Mouse (Mus musculus): Measurements from ENCODE around the gene Gadl1. TPM values are rescaled to one million over a fixed set of nuclear protein-coding genes. Genes with fewer than 3 reads are reported as not detected.
"Not testable (repeated sequence)": the region's sequence is repeated elsewhere in the genome, so short reads cannot be mapped to it uniquely, and the experiment has no call there.

Gene Gadl1
- polyA plus RNA-seq, 1 experiment: 0.06 TPM

DNA sequence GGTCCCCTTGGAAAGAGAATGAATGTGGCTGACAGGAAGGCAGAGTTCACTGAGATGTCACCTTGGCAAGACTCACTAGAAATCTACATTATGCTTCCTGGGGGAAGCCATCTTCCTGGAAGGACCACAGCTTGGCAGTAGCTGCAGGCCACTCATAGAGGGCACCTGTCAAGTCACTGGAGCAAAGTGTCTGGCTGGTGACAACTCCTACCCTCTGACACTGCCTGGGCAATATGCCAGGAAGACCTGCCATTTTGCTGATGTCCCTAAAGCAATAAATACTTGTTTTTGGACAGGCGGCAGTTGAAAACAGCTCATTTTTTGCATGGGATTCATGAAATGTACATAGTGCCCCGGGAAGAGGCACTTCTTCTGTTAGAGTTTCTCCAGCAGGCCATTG lies 119.8 kb downstream of the Gadl1 start:
- no peak for DNase-seq (ENCODE audit: low spot score)

DNA sequence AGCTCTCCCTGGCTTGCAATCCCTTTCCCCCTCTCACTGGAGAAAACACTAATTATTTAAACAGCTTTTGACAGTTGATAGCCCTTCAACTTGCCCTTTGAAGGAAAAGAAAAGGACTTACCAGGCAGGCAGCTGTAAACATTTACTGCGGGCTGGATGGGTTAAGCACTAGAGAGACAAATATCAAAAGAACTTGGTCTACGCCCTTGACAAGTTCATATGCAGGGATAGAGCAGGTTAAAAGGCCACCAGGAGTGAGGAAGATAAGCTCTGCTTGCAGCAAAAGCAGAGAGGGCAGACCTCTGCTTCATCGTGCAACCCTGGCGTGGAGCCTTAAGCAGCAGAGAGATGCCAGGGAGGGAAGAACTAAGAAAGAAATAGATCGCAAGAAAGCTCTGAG lies 123.5 kb downstream of the Gadl1 start:
- DNase-seq (ENCODE audit: low spot score): no peak

DNA sequence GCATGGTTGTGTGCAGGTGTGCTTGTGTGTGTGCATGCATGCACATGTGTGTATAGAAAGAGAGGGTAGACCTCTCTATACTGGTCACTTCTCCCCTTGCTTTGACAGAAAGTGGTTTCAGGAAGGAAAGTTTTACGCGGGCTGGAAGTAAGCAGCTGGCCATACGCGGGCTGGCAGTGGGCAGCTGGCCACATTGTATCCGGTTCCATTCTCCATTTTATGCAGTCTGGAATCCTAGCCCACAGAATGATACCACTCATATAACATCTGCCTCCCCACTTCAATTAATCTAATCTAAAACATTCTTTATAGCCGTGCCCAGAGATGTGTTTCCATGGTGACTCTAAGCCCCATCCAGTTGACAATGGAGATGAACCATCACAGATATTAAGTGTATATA lies 129.0 kb downstream of the Gadl1 start:
- DNase-seq (ENCODE audit: low spot score): no peak

DNA sequence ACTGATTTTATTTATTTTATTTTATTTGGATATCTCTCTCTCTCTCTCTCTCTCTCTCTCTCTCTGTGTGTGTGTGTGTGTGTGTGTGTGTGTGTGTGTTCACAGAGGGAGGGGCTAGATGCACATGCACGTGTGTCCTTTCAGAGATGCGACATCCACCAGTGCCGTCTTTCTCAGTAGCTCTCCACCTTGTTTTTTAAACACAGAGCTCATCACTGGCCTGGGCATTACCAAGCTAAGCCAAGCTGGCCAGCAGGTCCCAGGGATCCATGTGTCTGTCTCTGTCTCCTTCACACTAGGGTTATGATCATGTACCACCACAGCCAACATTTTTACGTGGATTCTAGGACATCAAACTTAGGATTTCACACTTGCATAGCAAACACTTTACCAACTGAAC lies 130.7 kb downstream of the Gadl1 start:
- no peak for DNase-seq (ENCODE audit: low spot score)

DNA sequence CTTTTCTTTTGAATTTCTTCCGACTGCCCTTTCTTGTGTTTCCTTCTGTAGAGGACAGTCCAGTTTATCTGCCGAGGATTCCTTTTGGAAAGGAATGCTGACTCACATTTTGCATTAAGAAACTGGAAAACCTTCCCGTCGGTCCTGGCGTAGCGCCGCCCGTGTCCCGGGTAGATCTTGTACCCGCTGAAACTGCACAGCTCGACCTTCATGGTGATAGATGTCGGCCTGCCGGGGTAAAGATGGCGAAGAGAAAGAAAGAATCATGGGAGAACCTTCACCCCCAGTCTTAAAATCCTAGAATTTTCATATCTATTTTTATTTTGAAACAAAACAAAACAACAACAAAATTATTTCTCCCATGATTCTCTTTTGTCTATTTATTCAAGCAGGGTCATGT lies 131.6 kb downstream of the Gadl1 start:
- not testable (repeated sequence) for DNase-seq (ENCODE audit: low spot score)

DNA sequence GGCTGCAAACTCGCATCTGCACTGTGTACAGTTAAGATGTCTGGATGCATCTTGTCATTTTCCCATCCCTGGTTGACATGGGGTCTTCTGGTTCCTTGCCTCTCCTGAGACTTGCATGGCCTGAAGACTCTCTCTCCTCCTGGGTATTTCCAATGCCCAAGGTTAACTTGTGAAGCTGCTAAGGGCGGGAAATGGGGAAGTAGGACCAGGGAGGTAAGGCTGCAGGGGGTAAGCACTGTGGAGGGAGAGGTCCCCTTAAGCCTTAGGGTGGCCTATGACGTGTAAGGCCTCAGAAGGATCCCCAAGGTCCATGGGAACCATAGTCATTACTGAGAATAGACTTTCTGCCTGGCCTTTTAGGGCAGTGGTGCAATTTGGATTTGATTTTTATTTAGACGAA lies 132.1 kb downstream of the Gadl1 start:
- no peak for DNase-seq (ENCODE audit: low spot score)

DNA sequence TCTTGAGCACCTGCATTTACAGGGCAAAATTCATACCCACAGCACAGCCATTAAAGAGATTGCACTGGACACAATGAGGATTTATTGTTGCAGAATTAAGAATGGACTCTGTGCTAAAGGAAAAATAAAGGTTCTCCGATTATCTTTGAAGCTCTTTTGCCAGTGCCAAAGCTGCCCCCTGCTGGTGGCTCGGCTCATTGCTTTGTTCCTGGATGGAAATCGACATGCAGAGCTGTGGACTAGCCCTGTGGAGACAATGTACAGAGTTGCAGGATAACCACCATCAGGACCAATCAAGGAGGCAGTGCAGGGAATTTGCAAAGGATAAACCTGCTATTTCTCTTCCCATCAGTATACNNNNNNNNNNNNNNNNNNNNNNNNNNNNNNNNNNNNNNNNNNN lies 132.5 kb downstream of the Gadl1 start:
- DNase-seq (ENCODE audit: low spot score): peak; percentile 63

DNA sequence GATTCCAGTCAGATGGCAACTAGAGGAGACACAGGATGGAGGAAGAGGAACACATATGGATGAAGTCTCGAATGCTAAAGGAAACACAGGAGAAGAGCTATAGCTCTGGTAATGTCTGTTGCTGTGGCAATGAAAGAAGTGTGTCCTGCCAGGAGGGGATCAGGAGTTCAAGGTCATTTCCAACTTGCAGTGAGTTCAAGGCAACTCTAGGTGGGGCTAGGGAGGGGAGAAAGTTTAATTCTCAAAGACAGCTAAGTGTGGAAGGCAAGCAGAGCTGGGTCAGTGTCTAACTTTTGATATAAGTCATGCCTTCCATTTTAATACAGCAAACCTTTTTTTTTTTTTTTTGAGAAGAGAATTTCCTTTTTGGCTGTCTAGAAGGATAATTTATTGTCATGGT lies 140.7 kb downstream of the Gadl1 start:
- no peak for DNase-seq (ENCODE audit: low spot score)

DNA sequence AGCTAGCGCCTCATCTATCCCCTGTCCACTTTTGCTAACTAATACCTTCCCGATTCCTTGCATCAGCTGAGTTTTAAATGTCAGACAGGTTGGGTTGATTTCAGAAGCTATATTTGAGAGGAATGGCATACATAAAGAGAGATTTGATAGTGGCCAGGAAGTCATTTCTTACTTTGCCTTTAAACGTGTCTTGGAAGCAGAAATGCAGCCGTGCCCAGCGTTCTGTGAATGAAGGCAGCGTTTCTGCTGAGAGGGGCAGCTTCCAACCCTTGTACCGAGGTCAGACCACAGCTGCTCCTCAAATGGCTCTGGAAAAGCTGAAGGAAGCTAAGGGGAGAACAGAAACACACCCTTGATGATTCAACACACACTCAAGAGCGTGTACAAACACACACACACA lies 144.7 kb downstream of the Gadl1 start:
- DNase-seq (ENCODE audit: low spot score): no peak

DNA sequence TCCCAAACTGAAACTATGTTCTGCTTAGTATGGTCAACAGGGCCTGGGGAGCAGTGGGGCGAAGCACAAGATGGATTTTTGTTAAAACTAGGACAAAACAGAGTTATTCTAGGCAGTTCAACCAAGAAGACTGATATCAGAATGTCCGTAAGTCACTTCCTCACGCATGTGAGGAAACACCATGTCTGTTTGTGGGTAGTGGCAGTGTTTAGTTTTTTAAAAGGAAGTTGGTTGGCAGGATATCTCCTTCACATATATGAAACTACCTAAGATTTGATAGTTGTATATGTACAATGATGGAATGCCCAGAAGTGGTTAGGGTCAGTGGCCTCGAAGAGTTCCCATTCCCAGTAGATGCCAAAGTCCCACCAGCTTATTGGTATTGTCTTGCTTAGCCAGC lies 149.2 kb downstream of the Gadl1 start:
- no peak for DNase-seq (ENCODE audit: low spot score)

DNA sequence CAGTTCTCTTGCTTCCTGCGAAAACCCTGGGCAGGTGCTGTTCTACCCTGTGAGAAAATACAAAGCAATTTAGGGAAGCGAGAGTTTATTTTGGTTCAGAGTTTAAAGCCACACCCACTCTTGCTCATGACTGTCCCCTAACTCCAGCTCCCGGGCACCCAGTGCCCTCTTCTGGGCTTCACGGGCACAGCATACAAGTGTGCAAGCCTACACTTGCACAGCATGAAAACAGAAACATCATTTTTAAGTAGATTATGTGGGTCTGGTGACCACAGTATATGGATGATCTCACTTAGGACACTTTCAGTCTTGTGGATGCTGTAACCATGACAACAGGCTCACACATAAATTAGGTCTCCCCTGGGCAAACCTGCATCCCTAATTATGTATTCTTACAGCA lies 149.9 kb downstream of the Gadl1 start:
- no peak for DNase-seq (ENCODE audit: low spot score)

DNA sequence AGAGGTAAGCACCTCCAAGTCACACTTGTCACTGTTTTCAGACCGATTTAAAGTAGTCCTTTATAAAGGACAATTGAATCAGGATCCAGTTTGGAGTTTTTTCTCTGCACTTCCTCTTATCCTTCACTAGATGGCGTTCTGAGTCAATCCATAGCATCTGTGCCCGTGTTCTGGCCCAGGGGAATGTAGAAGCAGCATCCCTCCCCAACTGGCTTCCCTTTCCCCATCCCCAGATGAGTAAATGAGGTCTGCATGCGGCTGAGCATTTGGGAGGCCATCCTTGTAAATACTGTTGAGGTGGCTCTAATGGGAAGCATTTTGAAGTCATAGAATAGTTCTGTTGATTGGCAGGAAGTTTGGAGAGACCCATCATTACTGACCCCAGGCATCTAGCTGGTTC lies 151.4 kb downstream of the Gadl1 start:
- no peak for DNase-seq (ENCODE audit: low spot score)

DNA sequence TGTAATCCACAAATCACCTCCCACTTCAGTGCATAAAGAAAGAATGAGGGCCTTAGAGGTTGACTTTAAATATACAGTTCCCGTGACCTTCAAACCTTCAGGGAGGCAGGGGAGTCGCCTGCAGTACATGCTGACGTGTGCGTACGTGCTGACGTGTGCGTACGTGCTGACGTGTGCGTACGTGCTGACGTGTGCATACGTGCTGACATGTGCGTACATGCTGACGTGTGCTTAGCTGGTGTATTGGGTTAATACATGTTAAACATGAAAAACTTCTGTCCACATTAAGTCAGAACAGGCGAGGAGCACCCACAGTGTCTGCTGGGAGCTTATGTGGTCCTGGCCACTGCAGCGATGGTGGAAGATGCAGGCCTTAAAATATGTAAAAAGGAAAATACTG lies 155.5 kb downstream of the Gadl1 start:
- no peak for DNase-seq (ENCODE audit: low spot score)

DNA sequence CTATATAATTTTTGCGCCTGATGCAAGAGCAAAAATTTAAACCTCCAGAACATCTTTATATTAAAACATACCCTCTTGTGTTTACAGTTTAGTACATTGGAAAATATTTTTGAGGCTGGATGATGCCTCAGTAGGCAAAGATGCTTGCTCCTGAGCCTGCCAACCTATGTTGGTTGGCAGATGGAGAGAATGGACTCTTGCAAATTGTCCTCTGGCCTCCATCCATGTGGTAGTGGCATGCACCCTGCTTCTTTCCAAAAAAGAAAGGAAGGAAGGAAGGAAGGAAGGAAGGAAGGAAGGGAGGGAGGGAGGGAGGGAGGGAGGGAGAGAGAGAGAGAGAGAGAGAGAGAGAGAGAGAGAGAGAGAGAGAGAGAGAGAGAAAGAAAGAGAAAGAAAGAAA lies 162.3 kb downstream of the Gadl1 start:
- not testable (repeated sequence) for DNase-seq (ENCODE audit: low spot score)

DNA sequence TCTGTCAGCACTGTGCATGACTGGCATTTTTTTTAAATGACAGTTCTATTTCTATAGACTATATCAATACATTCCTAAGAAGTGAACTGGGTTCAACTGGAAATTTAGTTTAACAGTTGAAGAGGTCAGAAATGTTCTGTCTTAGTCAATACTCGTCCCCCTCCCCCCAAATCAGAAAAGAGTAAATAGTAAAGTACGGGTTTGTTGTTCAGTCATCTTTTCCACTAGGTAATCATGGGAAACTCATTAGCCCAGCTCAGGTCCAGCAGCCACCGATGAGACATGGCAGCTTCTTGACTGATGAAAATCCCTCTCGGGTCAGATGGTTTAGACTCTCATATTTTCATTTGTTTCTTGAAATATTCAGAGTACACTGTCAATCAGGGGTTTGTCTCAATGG lies 166.9 kb downstream of the Gadl1 start:
- DNase-seq (ENCODE audit: low spot score): no peak

DNA sequence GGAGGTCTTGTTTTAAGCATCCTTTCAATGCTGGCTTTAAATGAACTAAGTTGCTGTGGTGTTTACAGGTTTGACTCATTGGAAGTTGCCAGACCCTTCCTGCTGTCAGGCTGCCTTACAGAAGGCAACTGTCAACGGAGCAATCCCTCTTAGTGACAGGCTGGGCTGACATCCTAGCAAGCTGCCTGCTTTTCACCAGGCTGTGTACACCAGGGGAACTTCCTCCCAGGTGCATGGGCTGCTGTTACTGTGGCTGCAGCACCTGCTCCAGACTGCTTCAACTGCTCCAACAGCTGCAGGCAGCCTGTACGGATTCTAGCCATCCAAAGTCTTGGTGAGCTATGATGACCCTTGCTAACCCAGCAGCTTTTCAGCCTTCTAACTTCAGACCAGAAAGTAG lies 167.7 kb downstream of the Gadl1 start:
- DNase-seq (ENCODE audit: low spot score): no peak

DNA sequence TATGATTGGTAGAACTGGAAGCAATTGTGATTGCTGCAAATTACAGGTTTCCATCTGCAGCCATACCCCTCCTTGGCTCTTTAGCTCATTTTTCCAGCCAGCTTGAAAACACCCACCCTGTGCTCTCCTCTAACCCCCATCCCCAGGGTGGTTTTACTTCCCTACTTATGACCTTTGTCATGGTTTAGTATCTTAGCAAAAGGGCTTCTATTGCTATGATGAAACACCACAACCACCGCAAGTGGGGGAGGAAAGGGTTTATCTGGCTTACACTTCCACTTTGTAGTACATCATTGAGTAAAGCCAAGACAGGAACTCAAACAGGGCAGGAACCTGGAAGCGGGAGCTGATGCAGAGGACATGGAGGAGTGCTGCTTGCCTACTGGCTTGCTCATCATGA lies 168.2 kb downstream of the Gadl1 start:
- no peak for DNase-seq (ENCODE audit: low spot score)

DNA sequence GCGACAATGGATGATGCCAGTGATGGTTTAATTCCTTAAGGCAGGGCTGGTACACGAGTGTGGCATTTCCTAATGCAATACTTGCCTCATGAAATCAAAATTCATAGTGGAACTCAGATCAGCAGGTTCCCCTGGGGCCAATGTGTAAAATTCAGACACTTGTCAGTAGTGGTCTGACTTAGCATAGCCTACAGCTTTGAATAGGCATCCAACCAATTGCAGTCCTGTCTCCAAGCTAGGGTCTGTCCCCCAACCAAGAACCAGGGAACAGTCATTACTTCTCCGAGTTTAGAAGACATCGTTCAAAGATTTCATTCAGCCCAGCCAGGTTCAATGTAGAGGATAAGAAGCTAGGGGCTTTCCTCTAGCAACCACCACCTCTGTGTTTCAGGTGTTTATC lies 172.5 kb downstream of the Gadl1 start:
- DNase-seq (ENCODE audit: low spot score): no peak

DNA sequence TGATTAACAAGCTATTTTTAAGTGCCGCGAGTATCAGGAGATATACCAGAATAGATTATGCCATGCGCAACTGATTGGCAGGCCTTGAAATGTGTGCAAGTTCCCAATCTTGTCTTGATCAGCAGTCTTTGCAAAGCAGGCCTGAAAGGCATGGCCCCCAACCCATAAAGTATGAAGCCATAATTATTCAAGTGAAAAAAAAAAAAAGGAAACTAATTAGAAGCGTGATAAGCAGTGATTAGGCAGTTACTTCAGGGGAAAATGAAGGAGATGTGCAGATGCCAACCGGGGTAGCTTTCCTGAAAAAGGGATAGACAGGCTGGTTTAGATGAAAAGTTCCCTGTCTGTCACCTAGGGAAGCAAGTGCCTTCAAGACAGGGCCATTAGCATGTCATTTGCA lies 174.0 kb downstream of the Gadl1 start:
- no peak for DNase-seq (ENCODE audit: low spot score)

DNA sequence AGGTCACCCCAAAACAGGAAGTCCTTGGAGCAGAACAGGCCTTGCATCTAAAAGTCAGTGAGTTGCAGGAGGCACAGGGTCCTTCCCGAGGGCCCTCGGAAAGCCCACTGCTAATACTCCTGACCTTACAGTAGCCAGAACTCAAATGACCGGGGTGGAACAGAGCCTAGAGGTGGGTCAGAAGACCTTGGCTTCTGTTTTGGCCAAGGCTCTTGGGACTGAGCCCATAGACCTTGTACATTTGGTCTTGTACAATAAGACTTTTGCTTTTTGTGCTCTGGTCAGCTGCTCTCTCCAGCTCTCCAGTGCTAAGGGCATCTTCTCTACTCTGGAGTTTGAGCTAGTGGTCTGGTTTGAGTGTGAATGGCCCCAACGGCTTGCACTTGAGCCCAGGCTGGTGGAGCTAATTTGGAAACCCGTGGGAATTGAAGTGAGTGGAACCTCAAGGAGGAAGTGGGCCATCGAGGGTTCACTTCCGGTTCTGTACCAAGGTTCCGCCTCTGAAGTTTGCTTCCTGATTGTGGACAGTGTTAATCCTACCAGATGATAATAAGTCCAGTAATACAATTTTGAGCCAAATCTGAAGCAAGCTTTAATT lies 174.6 kb downstream of the Gadl1 start:
- DNase-seq (ENCODE audit: low spot score): no peak

DNA sequence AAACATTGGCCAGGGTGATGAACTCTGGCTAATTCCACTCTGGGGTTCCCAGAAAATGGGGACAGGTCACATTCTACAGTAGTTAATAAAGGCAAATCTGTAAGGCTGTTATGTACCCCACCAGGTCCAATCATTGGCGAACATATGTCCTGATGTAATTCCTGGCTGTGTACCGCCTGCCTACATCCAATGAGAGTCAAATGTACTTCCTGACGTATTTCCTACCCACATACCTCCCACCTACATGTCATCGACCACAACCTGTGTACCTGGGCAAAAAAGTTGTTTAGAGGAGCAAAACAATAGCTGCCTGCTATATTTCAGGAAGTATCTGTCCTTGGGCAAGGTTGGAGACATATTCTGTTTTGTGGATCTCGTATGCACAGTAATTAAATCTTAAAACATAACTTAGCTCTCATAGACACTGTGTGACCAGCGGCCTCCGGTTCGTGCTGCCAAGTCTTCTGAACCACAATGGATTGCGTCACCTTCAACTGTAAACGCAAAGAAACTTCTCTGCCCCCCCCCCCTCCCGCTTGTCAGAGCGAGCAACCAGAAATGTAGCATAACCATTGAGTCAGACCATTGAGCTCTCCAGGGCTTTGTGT lies 175.2 kb downstream of the Gadl1 start:
- DNase-seq (ENCODE audit: low spot score): no peak

DNA sequence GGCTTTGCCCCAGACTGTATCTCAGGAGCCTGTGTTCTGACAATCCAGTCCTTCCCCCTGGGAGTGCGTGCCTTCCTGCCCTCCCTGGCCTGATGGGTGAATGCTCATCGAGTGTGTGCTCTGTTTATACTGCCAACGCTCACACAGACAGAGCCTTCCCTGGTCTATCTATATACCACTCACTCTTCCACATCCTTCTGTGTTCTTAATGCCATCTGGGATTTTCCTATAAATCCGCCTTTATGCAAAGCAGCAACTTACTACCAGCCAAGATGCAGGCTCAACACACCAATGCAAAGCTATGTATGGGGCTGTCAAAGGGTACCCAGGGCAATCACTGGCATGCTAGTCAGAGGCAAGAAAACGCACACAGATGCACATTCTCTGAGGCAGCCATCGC lies 176.7 kb downstream of the Gadl1 start:
- no peak for DNase-seq (ENCODE audit: low spot score)

DNA sequence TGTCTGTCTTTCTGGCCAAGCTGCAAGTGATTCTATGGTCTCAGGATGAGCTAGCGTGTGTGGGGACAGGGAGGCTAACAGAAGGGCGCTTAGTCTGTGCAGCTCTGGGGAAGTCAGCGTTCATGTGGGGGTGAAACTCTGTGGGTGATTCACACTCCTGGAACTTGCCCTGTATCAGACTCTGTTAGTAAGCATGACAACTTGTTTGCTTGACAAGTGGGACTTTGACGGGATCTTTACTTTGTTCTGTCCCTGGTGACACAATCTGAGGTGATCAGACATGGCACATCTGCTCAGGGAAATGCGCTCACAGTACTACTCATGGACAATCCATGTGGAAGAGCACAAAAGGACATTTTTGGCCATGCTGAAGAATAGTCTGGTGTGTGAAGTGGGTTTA lies 178.0 kb downstream of the Gadl1 start:
- DNase-seq (ENCODE audit: low spot score): no peak

DNA sequence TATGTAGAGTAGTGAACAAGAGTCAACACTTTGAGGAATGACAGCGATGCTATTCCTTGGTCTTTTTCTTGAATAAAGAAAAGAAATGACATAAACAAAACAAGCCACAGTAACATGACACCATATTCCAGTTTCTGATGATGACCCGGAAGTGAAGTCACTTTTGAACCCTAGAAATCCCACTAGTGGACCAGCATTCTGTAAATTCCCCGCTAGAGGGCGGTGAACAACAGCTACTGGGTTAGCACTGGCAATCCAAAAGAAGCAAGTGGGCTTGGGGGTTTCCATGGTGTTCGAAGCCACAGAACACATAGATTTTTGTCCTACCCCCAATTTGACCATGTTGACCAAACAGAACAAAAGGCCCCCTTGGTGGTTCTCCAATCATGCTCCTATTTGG lies 178.6 kb downstream of the Gadl1 start:
- no peak for DNase-seq (ENCODE audit: low spot score)

Measured in urinary bladder, adult 2 months (tissue).